Mouse (Mus musculus) ES-E14 (cell line): ENCODE measurements at regions not wholly inside any gene's neighbourhood (a gene's known extent, or its start where the extent isn't known, plus 50 kb on each side); places are given as distances from the start of the nearest gene placed in this dataset.

Experiments
- DNase-seq: peaks from one replicate; pipeline ENCODE4 v3.0.0-alpha.2; 2013; ENCODE audit warnings: low read depth, low spot score
- H3K27ac ChIP-seq: 2 replicates; pipeline ENCODE4 v1.5.1; 2012; ENCODE audit warnings: low read depth, mild to moderate bottlenecking, low read length, moderate library complexity, mixed read lengths; ENCODE audit not compliant: poor library complexity, insufficient read depth, severe bottlenecking
- H3K36me3 ChIP-seq: 2 replicates; pipeline ENCODE4 v1.6.1; 2012; ENCODE audit warnings: mild to moderate bottlenecking, low read length, moderate library complexity, mixed read lengths; ENCODE audit not compliant: control insufficient read depth, poor library complexity, insufficient read depth, severe bottlenecking
- H3K4me1 ChIP-seq, 2 experiments: fragments of 150-350 bp in 1 of 2; sonication (generic) in 1 of 2; 2 replicates each; pipeline ENCODE4 v1.6.1; 2012; ENCODE audit warnings: low read length in 2 of 2, mild to moderate bottlenecking in 1 of 2, mixed read lengths in 1 of 2; ENCODE audit not compliant: control insufficient read depth in 2 of 2, insufficient read depth in 2 of 2, poor library complexity in 1 of 2
- H3K4me3 ChIP-seq, 2 experiments: fragments of 150-350 bp in 1 of 2; sonication (generic) in 1 of 2; 2 replicates each; pipeline ENCODE4 v1.5.1; 2012; ENCODE audit warnings: low read length in 2 of 2, low read depth in 1 of 2, mild to moderate bottlenecking in 1 of 2, mixed read lengths in 1 of 2; ENCODE audit not compliant: insufficient read depth in 1 of 2, poor library complexity in 1 of 2, severe bottlenecking in 1 of 2
- H3K9ac ChIP-seq: 2 replicates; pipeline ENCODE4 v1.6.1; 2012; ENCODE audit warnings: low read depth, mild to moderate bottlenecking, low read length, mixed read lengths; ENCODE audit not compliant: poor library complexity, insufficient read depth, severe bottlenecking
- H3K9me3 ChIP-seq: fragments of 150-350 bp; sonication (generic); 2 replicates; pipeline ENCODE4 v1.6.1; 2012; ENCODE audit warnings: low read depth, mild to moderate bottlenecking, low read length; ENCODE audit not compliant: control insufficient read depth, insufficient read depth
- CHD2 ChIP-seq: IDR thresholded peaks from 2 replicates; pipeline ENCODE4 v1.6.1; 2014; ENCODE audit warnings: mild to moderate bottlenecking, low read depth, low read length, inconsistent platforms
- HCFC1 ChIP-seq: IDR thresholded peaks from 2 replicates; pipeline ENCODE4 v1.6.1; 2012; ENCODE audit warnings: low read length, inconsistent platforms, borderline replicate concordance; ENCODE audit not compliant: insufficient read depth
- MAFK ChIP-seq: IDR thresholded peaks from 2 replicates; pipeline ENCODE4 v1.6.1; 2014; ENCODE audit warnings: mild to moderate bottlenecking, low read depth, low read length, inconsistent platforms; ENCODE audit not compliant: insufficient read depth
- ZC3H11A ChIP-seq: IDR thresholded peaks from 2 replicates; pipeline ENCODE4 v1.6.1; 2012; ENCODE audit warnings: low read depth, mild to moderate bottlenecking, inconsistent platforms, low read length, borderline replicate concordance
- ZNF384 ChIP-seq: IDR thresholded peaks from 2 replicates; pipeline ENCODE4 v1.6.1; 2012; ENCODE audit warnings: low read depth, low read length, inconsistent platforms
- in situ Hi-C, 2 experiments: fragments of 600-800 bp; cut with MboI; formaldehyde crosslinking; loops; one replicate each; pipeline ENCODE4 v1.15.1; 2025; ENCODE audit warnings: low sequenced_read_pairs in 2 of 2, inconsistent platforms in 1 of 2; ENCODE audit not compliant: unreplicated experiment in 2 of 2

GRCm38 (mm10) chr6:6454396-6454795 lies 124.1 kb downstream of the Sem1 start:
- H3K4me3 ChIP-seq: no peak overlapping the region
- no peaks in the 10 kb centered on the region for H3K4me1 ChIP-seq
- TF ChIP-seq ZNF384: no peak
- no peak for TF ChIP-seq MAFK
- no peak for TF ChIP-seq ZC3H11A
- no peak for TF ChIP-seq CHD2
- no peak for TF ChIP-seq HCFC1
- H3K36me3 ChIP-seq: no peaks in the 10 kb centered on the region
- no peak overlapping the region for H3K9ac ChIP-seq
- H3K9me3 ChIP-seq: no peaks in the 10 kb centered on the region
- in situ Hi-C loops: no loop called here
- no peak for DNase-seq
- H3K27ac ChIP-seq: no peak overlapping the region

- Histone ChIP-seq H3K9me3 (no peaks in the 10 kb centered on the region), H3K9ac (no peak overlapping the region), H3K4me1 (no peaks in the 10 kb centered on the region), H3K36me3 (no peaks in the 10 kb centered on the region), H3K4me3 (no peak overlapping the region), H3K27ac (no peak overlapping the region)
- in situ Hi-C loops: no loop called here
- no peak for TF ChIP-seq HCFC1
- TF ChIP-seq CHD2: no peak
- DNase-seq: no peak
These were observed 143.6 kb downstream of the Sem1 start for GRCm38 (mm10) chr6:6434855-6435254.

GRCm38 (mm10) chr6:6434261-6434802 lies 144.1 kb downstream of the Sem1 start:
- Histone ChIP-seq H3K9me3 (no peaks in the 10 kb centered on the region), H3K27ac (no peak overlapping the region), H3K4me1 (no peaks in the 10 kb centered on the region), H3K4me3 (no peak overlapping the region), H3K36me3 (no peaks in the 10 kb centered on the region), H3K9ac (no peak overlapping the region)
- TF ChIP-seq MAFK (no peak), CHD2 (no peak), ZC3H11A (no peak), HCFC1 (no peak), ZNF384 (no peak)
- in situ Hi-C loops: no loop called here
- DNase-seq: no peak

- in situ Hi-C loops: no loop called here
- no peaks in the 10 kb centered on the region for H3K36me3 ChIP-seq
- H3K9me3 ChIP-seq: no peaks in the 10 kb centered on the region
- H3K9ac ChIP-seq: no peak overlapping the region
- no peak for DNase-seq
- TF ChIP-seq HCFC1: no peak
- TF ChIP-seq ZC3H11A: no peak
- no peak for TF ChIP-seq CHD2
- TF ChIP-seq MAFK: no peak
- no peak for TF ChIP-seq ZNF384
- H3K27ac ChIP-seq: no peak overlapping the region
- H3K4me1 ChIP-seq: no peaks in the 10 kb centered on the region
- H3K4me3 ChIP-seq: no peak overlapping the region
These were observed 145.3 kb downstream of the Sem1 start for GRCm38 (mm10) chr6:6433179-6433578.

GRCm38 (mm10) chr6:6414654-6415610 lies 163.5 kb downstream of the Sem1 start:
- DNase-seq: no peak
- Histone ChIP-seq H3K4me1 (no peaks in the 10 kb centered on the region), H3K4me3 (no peak overlapping the region), H3K9me3 (no peaks in the 10 kb centered on the region), H3K9ac (no peak overlapping the region), H3K36me3 (no peaks in the 10 kb centered on the region), H3K27ac (no peak overlapping the region)
- no peak for TF ChIP-seq CHD2
- TF ChIP-seq MAFK: no peak
- no peak for TF ChIP-seq ZC3H11A
- TF ChIP-seq ZNF384: no peak
- TF ChIP-seq HCFC1: no peak
- in situ Hi-C loops: no loop called here
